Mouse (Mus musculus) hindbrain, embryonic 11.5 days (tissue): ENCODE measurements at regions not wholly inside any gene's neighbourhood (a gene's known extent, or its start where the extent isn't known, plus 50 kb on each side); places are given as distances from the start of the nearest gene placed in this dataset.
"Not testable (repeated sequence)": the region's sequence is repeated elsewhere in the genome, so short reads cannot be mapped to it uniquely, and the experiment has no call there.

Experiments used
- ATAC-seq: fragments of 200-750 bp; cut with Nextera tagmentation; 2 replicates; pipeline ENCODE4 v1.8.0; 2017; ENCODE audit warnings: mild to moderate bottlenecking, moderate TSS enrichment, moderate library complexity; ENCODE audit not compliant: low FRiP score
- DNase-seq: peaks from one replicate; pipeline ENCODE4 v3.0.0-alpha.2; 2015; ENCODE audit warnings: low spot score
- H3K27ac ChIP-seq: fragments of 300-500 bp; sonication (generic); 2 replicates; pipeline ENCODE4 v1.5.1; 2014; ENCODE audit warnings: mild to moderate bottlenecking, low read depth, low read length
- H3K27me3 ChIP-seq: fragments of 300-500 bp; sonication (generic); 2 replicates; pipeline ENCODE4 v1.6.1; 2014; ENCODE audit warnings: mild to moderate bottlenecking, low read length, moderate library complexity, mixed read lengths; ENCODE audit not compliant: control insufficient read depth, insufficient read depth
- H3K36me3 ChIP-seq: fragments of 300-500 bp; sonication (generic); 2 replicates; pipeline ENCODE4 v1.6.1; 2014; ENCODE audit warnings: mild to moderate bottlenecking, low read length, moderate library complexity, mixed read lengths; ENCODE audit not compliant: control insufficient read depth, insufficient read depth
- H3K4me1 ChIP-seq: fragments of 300-500 bp; sonication (generic); replicated peaks from 2 replicates; pipeline ENCODE4 v1.6.1; 2014; ENCODE audit warnings: low read length, mixed read lengths; ENCODE audit not compliant: control insufficient read depth, insufficient read depth
- H3K4me2 ChIP-seq: fragments of 300-500 bp; sonication (generic); replicated peaks from 2 replicates; pipeline ENCODE4 v1.6.1; 2014; ENCODE audit warnings: mild to moderate bottlenecking, low read depth, low read length
- H3K4me3 ChIP-seq: fragments of 300-500 bp; sonication (generic); 2 replicates; pipeline ENCODE4 v1.5.1; 2014; ENCODE audit warnings: low read depth, low read length
- H3K9ac ChIP-seq: fragments of 300-500 bp; sonication (generic); 2 replicates; pipeline ENCODE4 v1.6.1; 2014; ENCODE audit warnings: low read depth, low read length
- H3K9me3 ChIP-seq: fragments of 300-500 bp; sonication (generic); 2 replicates; pipeline ENCODE4 v1.6.1; 2016; ENCODE audit warnings: low read length; ENCODE audit not compliant: control insufficient read depth
- WGBS: fragments of 180-500 bp; shearing (Covaris S2); extraction: QIAGEN DNeasy Blood & Tissue Kit; methylation state at CpG from one replicate; pipeline ENCODE4 v1.1.7; 2014; 5-methylcytosine and 5-hydroxymethylcytosine counted together

DNA sequence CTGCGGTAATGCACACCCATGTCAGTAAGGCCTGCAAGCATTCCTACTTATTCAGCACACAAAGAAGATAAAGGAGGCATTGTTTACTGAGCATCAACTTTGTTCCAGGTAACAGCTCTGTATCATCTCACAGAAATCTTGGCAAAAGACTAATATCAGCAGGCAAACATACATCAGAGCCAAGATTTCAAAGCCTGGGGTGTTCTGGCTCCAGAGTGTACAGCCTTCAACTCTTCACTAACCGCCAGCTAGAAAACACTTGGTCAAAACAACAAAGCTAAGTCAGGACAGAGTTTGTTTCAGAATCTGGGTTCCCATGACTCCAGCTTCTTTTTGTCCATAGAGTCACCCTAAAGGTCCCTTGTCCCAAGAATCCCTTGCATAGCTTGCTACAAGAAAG lies 404.6 kb upstream of the Tbl1xr1 start:
- no peak overlapping the region for H3K4me2 ChIP-seq
- no peak overlapping the region for H3K4me3 ChIP-seq
- H3K9ac ChIP-seq, result no peak overlapping the region
- ATAC-seq, result no peak
- H3K36me3 ChIP-seq, result no peaks in the 10 kb centered on the region
- no peaks in the 10 kb centered on the region for H3K9me3 ChIP-seq
- H3K27me3 ChIP-seq, result no peaks in the 10 kb centered on the region
- DNase-seq, result no peak
- H3K27ac ChIP-seq, result no peak overlapping the region
- no peaks in the 10 kb centered on the region for H3K4me1 ChIP-seq
- WGBS, result 84% methylated on average over 2 of the region's 2 CpGs

DNA sequence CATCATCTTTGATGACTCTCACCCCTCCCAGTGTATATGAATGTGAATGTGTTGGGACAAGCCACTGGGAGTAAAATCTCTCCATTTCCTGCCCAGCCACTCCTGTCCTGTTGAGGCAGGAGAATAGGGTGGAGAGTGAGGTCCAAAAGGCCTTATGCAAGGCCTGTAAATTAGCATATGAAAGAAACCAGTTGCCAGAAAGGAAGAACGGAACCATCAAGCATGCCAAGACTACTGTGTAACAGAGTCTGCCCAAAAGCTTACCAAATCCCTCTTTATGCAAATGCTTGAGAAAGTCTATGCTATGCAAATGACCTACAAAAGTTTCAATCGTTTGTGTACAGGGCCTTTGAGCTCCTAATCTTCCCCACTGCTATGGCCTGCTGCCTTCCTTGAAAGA lies 404.0 kb upstream of the Tbl1xr1 start:
- no peaks in the 10 kb centered on the region for H3K27me3 ChIP-seq
- H3K9me3 ChIP-seq, result no peaks in the 10 kb centered on the region
- 50% methylated on average over 2 of the region's 2 CpGs for WGBS
- H3K27ac ChIP-seq, result no peak overlapping the region
- ATAC-seq (peak; percentile 79), DNase-seq (no peak)
- no peak overlapping the region for H3K9ac ChIP-seq
- no peak overlapping the region for H3K4me3 ChIP-seq
- H3K36me3 ChIP-seq, result no peaks in the 10 kb centered on the region
- no peaks in the 10 kb centered on the region for H3K4me1 ChIP-seq
- no peak overlapping the region for H3K4me2 ChIP-seq

DNA sequence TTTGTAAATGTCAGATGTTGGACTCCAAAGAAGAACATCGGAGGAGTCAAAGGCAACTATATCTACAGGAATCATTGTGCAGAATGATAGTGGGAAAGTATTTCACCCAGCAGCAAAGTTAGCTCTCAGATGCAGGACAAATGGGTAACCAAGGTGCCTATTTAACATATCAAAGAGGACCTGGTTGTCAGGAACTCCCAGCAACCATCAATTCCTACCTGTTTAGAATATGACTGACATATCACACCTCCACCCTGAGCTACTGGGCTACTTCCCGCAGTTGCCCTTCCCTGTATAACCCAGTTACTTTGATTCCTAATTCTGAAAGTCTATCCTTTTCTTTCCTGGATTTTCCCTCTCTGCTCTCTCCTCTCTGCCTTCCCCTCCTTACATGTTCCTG lies 403.0 kb upstream of the Tbl1xr1 start:
- WGBS, result 95% methylated on average over 2 of the region's 2 CpGs
- Histone ChIP-seq H3K36me3 (no peaks in the 10 kb centered on the region), H3K4me2 (no peak overlapping the region), H3K27ac (no peak overlapping the region), H3K27me3 (no peaks in the 10 kb centered on the region), H3K4me1 (no peaks in the 10 kb centered on the region), H3K4me3 (no peak overlapping the region), H3K9me3 (no peaks in the 10 kb centered on the region), H3K9ac (no peak overlapping the region)
- ATAC-seq (no peak), DNase-seq (no peak)

DNA sequence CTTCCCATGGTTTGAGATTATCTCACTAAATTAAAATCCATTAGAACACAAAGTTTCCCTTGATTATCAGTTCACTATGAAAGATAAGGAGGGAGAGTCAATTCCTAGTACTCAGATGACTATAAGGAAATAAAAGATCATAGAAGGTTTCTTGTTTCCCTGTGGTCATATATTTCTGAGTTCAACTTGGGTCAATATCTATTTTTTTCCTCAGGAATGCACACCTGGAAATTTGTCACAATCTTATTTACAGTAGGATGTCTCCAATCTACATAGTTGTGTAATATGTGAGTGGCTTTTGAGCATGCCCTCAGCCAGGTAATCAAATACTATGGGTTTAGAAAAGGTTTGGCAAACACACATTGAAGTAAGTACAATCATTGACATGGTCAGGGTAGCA lies 398.2 kb upstream of the Tbl1xr1 start:
- H3K36me3 ChIP-seq, result no peaks in the 10 kb centered on the region
- H3K4me2 ChIP-seq, result no peak overlapping the region
- no peak overlapping the region for H3K9ac ChIP-seq
- H3K27me3 ChIP-seq, result no peaks in the 10 kb centered on the region
- no peak overlapping the region for H3K4me3 ChIP-seq
- no peak overlapping the region for H3K27ac ChIP-seq
- no peaks in the 10 kb centered on the region for H3K9me3 ChIP-seq
- ATAC-seq (no peak), DNase-seq (no peak)
- H3K4me1 ChIP-seq, result no peaks in the 10 kb centered on the region

DNA sequence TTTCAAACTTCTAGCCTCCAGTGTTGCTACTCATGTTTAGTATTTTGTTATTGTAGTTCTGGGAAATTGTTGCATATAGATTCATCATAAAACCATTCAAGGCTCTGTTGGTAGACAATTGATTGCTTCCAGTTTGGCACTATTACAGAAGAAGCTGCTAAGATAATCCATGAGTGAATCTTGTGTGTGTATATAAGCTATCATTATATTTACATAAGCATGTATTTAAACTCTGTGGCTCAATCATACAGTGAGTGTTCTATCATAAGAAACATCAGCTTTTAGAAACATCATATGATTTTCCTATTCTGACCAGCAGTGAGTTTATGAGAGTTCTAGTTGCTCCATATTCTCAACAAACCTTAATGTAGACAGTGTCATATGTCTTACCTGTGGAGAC lies 397.7 kb upstream of the Tbl1xr1 start:
- Histone ChIP-seq H3K36me3 (no peaks in the 10 kb centered on the region), H3K9ac (no peak overlapping the region), H3K27ac (no peak overlapping the region), H3K9me3 (no peaks in the 10 kb centered on the region), H3K4me2 (no peak overlapping the region), H3K4me1 (no peaks in the 10 kb centered on the region), H3K27me3 (no peaks in the 10 kb centered on the region), H3K4me3 (no peak overlapping the region)
- ATAC-seq, result no peak
- DNase-seq, result no peak

DNA sequence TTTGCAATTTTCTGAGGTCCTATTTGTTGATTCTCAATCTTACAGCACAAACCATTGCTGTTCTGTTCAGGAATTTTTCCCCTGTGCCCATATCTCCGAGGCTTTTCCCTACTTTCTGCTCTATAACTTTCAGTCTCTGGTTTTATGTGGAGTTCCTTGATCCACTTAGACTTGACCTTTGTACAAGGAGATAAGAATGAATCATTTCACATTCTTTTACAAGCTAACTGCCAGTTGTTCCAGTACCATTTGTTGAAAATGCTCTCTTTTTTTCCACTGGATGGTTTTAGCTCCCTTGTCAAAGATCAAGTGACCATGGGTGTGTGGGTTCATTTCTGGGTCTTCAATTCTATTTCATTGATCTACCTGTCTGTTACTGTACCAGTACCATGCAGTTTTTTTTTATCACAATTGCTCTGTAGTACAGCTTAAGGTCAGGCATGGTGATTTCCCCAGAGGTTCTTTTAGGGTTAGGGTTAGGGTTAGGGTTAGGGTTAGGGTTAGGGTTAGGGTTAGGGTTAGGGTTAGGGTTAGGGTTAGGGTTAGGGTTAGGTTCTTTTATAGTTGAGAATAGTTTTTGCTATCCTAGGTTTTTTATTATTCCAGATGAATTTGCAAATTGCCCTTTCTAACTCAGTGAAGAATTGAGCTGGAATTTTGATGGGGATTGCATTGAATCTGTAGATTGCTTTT lies 378.3 kb upstream of the Tbl1xr1 start:
- H3K4me1 ChIP-seq, H3K27ac ChIP-seq, H3K36me3 ChIP-seq, H3K4me2 ChIP-seq, H3K9ac ChIP-seq, H3K4me3 ChIP-seq, H3K9me3 ChIP-seq, ATAC-seq, DNase-seq, H3K27me3 ChIP-seq: not testable (repeated sequence)
- WGBS, result 81% methylated on average over 1 of the region's 1 CpGs

DNA sequence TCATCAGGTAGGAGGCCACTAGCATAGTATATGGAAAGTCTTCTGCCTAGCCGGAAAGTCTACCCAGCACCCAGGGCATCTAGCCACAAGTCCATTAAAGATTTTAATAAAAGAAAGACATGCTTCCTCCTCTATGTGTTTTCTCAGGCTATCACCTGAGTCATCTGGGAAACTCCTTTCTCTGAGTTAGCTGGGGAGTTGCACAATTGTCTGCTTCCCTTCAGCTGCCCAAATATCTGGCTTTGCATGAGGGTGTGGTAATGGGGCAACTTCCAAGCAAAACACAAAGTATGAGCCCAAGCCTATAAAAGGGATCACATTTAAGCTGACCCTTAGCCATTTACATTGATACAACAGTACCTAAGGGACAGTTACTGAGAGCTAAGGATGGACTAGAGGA lies 376.9 kb upstream of the Tbl1xr1 start:
- H3K36me3 ChIP-seq, result no peaks in the 10 kb centered on the region
- no peak overlapping the region for H3K9ac ChIP-seq
- H3K9me3 ChIP-seq, result no peaks in the 10 kb centered on the region
- WGBS, result 95% methylated on average over 1 of the region's 1 CpGs
- H3K4me2 ChIP-seq, result no peak overlapping the region
- ATAC-seq, result no peak
- H3K4me3 ChIP-seq, result no peak overlapping the region
- H3K27me3 ChIP-seq, result no peaks in the 10 kb centered on the region
- no peak for DNase-seq
- no peaks in the 10 kb centered on the region for H3K4me1 ChIP-seq
- no peak overlapping the region for H3K27ac ChIP-seq

DNA sequence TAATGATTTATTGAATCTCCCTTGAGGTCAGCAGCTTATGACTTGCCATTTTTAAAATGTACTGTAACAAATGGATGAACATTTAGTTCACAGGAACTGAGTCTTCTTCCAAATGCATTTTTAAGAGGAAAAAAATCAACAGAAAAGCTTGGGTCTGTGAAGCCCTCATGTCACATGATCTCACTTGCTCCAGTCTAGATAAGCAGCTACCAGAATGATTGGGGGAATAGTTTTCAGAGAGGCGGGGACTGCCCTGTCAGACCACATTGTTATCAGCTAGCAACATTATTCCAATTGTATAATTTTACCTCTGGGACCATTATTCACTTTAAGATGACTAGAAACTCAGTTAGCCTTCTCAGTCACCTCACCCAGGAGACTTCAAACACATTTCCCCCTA lies 376.1 kb upstream of the Tbl1xr1 start:
- Histone ChIP-seq H3K4me3 (no peak overlapping the region), H3K36me3 (no peaks in the 10 kb centered on the region), H3K9me3 (no peaks in the 10 kb centered on the region), H3K9ac (no peak overlapping the region), H3K4me2 (no peak overlapping the region), H3K27me3 (no peaks in the 10 kb centered on the region), H3K4me1 (no peaks in the 10 kb centered on the region), H3K27ac (no peak overlapping the region)
- ATAC-seq (no peak), DNase-seq (no peak)
- WGBS, result 82% methylated on average over 1 of the region's 1 CpGs

DNA sequence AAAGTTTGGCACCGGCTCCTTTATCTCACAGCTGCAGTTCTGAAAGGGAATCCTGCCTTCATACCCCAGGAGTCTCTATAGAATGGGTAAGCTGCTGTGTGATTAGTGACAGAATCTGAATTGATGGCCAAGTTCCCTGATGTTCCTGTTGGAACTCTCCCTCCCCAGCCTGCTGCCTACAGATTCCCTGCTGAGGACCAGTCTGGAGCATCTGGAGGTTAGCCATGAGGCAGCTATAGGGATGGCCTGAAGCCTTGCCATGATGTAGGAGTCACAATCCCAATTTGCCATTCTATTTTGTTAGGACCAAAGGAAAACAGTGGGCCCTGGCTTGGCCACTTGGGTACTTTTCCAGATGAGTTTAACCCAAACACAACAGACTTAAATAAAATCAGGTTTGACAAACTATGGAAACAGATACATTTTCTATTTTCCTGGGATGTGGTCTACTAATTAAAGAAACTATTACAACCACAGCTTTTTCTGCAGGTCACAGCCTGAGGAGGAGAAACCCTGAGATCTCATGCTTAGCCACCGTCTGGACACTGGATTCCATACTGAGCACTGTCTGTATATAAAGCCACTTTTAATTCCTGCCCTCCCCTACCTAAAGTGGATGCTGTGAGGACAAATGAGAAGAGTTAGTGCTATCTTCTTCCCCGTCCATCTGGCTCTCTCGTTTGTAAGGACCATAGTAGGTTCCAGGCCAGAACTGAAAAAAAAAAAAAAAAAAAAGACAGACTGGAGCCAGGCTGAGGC lies 349.5 kb upstream of the Tbl1xr1 start:
- H3K4me2 ChIP-seq, result no peak overlapping the region
- H3K9me3 ChIP-seq, result no peaks in the 10 kb centered on the region

More for the DNA sequence above, 349.5 kb upstream of the Tbl1xr1 start:
- WGBS, result 48% methylated on average over 4 of the region's 4 CpGs
- H3K27me3 ChIP-seq, result no peaks in the 10 kb centered on the region
- no peak overlapping the region for H3K9ac ChIP-seq
- H3K4me3 ChIP-seq, result no peak overlapping the region
- DNase-seq, result no peak
- no peaks in the 10 kb centered on the region for H3K36me3 ChIP-seq
- no peaks in the 10 kb centered on the region for H3K4me1 ChIP-seq
- no peak overlapping the region for H3K27ac ChIP-seq
- no peak for ATAC-seq
